Mouse (Mus musculus): Measurements from ENCODE around the gene Psme2. TPM values are rescaled to one million over a fixed set of nuclear protein-coding genes. Genes with fewer than 3 reads are reported as not detected.

Psme2 gene
- 195 and 225 TPM in 2 replicates for polyA plus RNA-seq (2014; fragmentation: Nextera tagmentation; extraction: Ambion mirVana)

DNA sequence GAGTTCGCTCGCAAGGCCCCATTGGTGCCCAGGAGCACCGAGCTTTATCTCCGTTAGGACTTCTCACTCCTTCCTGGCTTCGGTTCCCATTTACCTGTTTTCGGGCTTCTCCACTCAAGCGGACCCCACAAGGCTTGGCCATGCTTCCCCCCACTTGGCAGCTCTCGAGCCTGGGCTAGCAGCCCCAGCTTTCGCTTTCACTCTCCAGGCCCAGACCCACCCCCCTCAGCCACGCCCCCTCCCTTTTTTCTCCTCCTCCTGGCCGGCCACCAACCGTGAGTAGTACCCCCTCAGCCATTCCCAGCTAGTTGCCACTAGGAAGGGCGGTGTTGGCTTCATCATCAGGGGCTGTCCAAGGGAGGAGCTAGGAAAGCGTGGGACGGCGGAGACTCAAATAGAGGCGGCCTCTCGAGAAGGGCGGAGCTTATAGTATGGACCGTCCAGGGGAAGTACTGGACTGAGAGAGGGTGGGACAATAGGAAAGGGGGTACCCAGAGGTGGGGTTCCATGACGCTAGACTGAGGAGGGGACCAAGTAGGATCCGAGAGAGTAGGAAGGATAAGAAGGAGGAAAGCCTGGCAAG, at the start of gene Psme2:
Psme2 (minus strand) TSS at position 366 of the 583 bp plus-strand sequence.
- Histone ChIP-seq H3K36me3 (ENCODE audit: control insufficient read depth, insufficient read depth, low read length) (peaks cover 2% of the 10 kb centered on the region; the same call in 1 of the 2 replicates), H3K27me3 (ENCODE audit: control insufficient read depth, insufficient read depth, low read length) (no peaks in the 10 kb centered on the region), H3K9me3 (ENCODE audit: control insufficient read depth, low read length) (no peaks in the 10 kb centered on the region), H3K27ac (replicated peaks; ENCODE audit: low read depth, low read length) (peak within 1 kb of the TSS; percentile 87), H3K9ac (ENCODE audit: low read length) (peak within 1 kb of the TSS; percentile 84), H3K4me1 (ENCODE audit: control insufficient read depth, insufficient read depth, low read length) (peaks cover 6% of the 10 kb centered on the region; the same call in 1 of the 2 replicates), H3K4me2 (ENCODE audit: low read depth, severe bottlenecking) (peak within 1 kb of the TSS; percentile 92), H3K4me3 (ENCODE audit: low read depth, low read length) (peak within 1 kb of the TSS; percentile 97)
- DNase-seq (ENCODE audit: low spot score) (peak; percentile 90), ATAC-seq (ENCODE audit: insufficient number of reproducible peaks, low FRiP score, low TSS enrichment, low read depth) (peak; percentile 96)
- under 1% methylated on average over 22 of the region's 22 CpGs for WGBS

DNA sequence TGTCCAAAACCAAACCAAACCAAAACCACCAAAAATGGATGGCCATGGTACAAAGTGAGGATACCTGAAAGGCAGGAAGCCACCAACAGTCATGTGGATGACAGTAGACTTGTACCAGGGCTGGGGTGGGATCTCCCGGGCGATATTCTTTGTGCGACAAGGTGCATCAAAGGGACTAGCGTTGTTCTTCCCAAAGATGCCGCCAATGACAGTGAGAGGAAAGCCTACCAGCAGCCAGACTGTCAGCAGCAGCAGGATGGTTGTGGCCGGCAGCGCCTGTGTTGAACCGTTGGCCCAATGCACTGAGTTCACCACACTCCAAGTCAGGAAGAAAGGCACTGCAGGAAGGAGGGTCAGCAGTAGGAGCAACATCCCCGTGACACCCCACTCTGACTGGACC, 46.9 kb upstream of the Psme2 start, which contains the start of gene Gm49378:
Gm49378 (minus strand) TSS at position 101 of the 400 bp plus-strand sequence.
- 94% methylated on average over 9 of the region's 9 CpGs for WGBS
- Histone ChIP-seq H3K27ac (replicated peaks; ENCODE audit: low read depth, low read length) (no peak within 1 kb of the TSS), H3K4me1 (ENCODE audit: control insufficient read depth, insufficient read depth, low read length) (peaks cover 8% of the 10 kb centered on the region), H3K4me2 (ENCODE audit: low read depth, severe bottlenecking) (no peak within 1 kb of the TSS), H3K36me3 (ENCODE audit: control insufficient read depth, insufficient read depth, low read length) (peaks cover 12% of the 10 kb centered on the region; the same call in 1 of the 2 replicates), H3K27me3 (ENCODE audit: control insufficient read depth, insufficient read depth, low read length) (no peaks in the 10 kb centered on the region), H3K4me3 (ENCODE audit: low read depth, low read length) (no peak within 1 kb of the TSS), H3K9me3 (ENCODE audit: control insufficient read depth, low read length) (no peaks in the 10 kb centered on the region), H3K9ac (ENCODE audit: low read length) (no peak within 1 kb of the TSS)
- ATAC-seq (ENCODE audit: insufficient number of reproducible peaks, low FRiP score, low TSS enrichment, low read depth) (no peak), DNase-seq (ENCODE audit: low spot score) (no peak)

DNA sequence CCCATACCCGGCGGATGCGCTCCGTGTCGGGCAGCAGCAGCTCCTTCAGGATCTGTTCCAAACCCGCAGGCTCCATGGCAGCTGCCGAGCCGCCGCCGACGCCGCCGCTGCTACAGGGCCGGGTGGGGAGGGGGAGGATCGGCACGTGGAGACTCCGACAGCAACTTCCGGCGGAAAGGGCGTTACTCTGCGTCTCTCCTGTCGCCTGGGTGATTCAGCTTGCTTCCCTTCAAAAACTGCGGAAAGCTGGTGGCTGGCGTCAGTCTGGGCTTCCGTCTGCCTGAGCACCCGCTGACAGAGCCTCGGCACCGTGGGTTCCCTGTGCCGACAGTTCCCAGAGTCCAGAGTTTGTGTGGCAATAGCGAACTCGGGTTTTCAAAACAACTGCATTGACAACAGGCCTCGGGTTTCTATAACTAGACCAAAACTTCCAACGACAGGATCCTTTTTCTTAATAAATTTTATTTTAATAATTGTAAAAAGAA, 44.7 kb upstream of the Psme2 start, which contains the start of gene Ipo4:
Ipo4 (minus strand) TSS at position 435 of the 485 bp plus-strand sequence.
- ATAC-seq (ENCODE audit: insufficient number of reproducible peaks, low FRiP score, low TSS enrichment, low read depth) (peak; percentile 74), DNase-seq (ENCODE audit: low spot score) (peak; percentile 91)
- Histone ChIP-seq H3K27ac (replicated peaks; ENCODE audit: low read depth, low read length) (no peak within 1 kb of the TSS), H3K4me1 (ENCODE audit: control insufficient read depth, insufficient read depth, low read length) (peaks cover 4% of the 10 kb centered on the region; the same call in 1 of the 2 replicates), H3K9me3 (ENCODE audit: control insufficient read depth, low read length) (no peaks in the 10 kb centered on the region), H3K36me3 (ENCODE audit: control insufficient read depth, insufficient read depth, low read length) (peaks cover 21% of the 10 kb centered on the region), H3K9ac (ENCODE audit: low read length) (peak within 1 kb of the TSS; percentile 75), H3K4me3 (ENCODE audit: low read depth, low read length) (peak within 1 kb of the TSS; percentile 74), H3K4me2 (ENCODE audit: low read depth, severe bottlenecking) (peak within 1 kb of the TSS; percentile 96), H3K27me3 (ENCODE audit: control insufficient read depth, insufficient read depth, low read length) (no peaks in the 10 kb centered on the region)
- WGBS: 2% methylated on average over 33 of the region's 33 CpGs

DNA sequence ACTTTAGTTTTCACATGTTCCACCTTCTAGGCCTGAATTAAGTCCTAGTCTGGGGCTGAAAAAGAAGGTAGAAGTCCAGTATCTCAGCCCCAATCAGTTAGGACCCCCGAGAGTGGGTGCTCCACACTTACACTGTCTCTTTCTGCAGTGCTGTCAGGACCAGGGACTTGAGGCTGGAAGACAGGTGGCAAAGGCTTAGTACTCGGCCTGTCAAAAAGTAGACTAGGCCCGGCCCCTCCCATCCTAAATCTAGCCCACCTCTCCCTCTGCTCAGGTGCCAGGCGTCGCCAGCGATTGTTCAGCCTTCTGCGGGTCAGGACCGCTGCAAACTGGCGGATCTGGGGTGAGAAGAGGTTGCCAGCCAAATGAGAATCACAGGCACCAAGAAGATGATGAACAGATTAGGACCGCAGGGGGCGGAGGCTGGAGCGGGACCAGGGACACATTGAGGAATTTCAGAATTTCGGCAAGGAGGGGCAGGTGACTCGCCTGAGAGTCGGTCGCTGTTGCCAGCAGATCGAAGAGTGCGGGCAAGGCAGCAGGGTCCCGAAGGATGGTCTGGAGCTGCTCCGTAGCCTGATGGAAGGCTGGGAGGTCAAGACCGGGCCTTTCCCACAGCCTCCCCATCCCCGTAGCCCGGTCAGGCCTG, 44.1 kb upstream of the Psme2 start:
- DNase-seq (ENCODE audit: low spot score) (no peak), ATAC-seq (ENCODE audit: insufficient number of reproducible peaks, low FRiP score, low TSS enrichment, low read depth) (peak; percentile 76)
- Histone ChIP-seq H3K4me2 (ENCODE audit: low read depth, severe bottlenecking) (peak overlapping the region; percentile 96), H3K4me1 (ENCODE audit: control insufficient read depth, insufficient read depth, low read length) (peaks cover 4% of the 10 kb centered on the region; the same call in 1 of the 2 replicates), H3K9me3 (ENCODE audit: control insufficient read depth, low read length) (no peaks in the 10 kb centered on the region), H3K27me3 (ENCODE audit: control insufficient read depth, insufficient read depth, low read length) (no peaks in the 10 kb centered on the region), H3K9ac (ENCODE audit: low read length) (peak overlapping the region; percentile 75), H3K4me3 (ENCODE audit: low read depth, low read length) (peak overlapping the region; percentile 74), H3K36me3 (ENCODE audit: control insufficient read depth, insufficient read depth, low read length) (peaks cover 24% of the 10 kb centered on the region), H3K27ac (replicated peaks; ENCODE audit: low read depth, low read length) (no peak overlapping the region)
- 3% methylated on average over 23 of the region's 23 CpGs for WGBS

DNA sequence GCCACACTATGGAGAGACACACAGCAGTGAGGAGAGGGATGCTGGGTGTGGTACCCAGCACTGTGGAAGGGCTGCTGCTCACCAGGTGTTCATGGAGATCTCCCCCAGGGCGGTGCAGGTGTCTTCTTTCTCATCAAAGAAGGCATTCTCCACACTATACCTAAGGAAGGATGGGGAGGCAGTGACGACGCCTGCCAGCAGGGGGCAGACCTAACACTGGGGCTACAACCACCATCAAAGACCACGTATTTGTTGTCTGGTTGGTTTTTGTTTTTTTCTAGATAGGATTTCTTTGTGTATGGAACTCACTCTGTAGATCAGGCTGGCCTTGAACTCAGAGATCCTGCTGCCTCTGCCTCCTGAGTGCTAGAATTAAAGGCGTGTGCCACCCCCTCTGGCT, 38.4 kb upstream of the Psme2 start:
- Histone ChIP-seq H3K36me3 (ENCODE audit: control insufficient read depth, insufficient read depth, low read length) (peaks cover 42% of the 10 kb centered on the region), H3K9ac (ENCODE audit: low read length) (no peak overlapping the region), H3K9me3 (ENCODE audit: control insufficient read depth, low read length) (no peaks in the 10 kb centered on the region), H3K27me3 (ENCODE audit: control insufficient read depth, insufficient read depth, low read length) (no peaks in the 10 kb centered on the region), H3K4me2 (ENCODE audit: low read depth, severe bottlenecking) (no peak overlapping the region), H3K4me1 (ENCODE audit: control insufficient read depth, insufficient read depth, low read length) (no peaks in the 10 kb centered on the region), H3K4me3 (ENCODE audit: low read depth, low read length) (no peak overlapping the region), H3K27ac (replicated peaks; ENCODE audit: low read depth, low read length) (no peak overlapping the region)
- ATAC-seq (ENCODE audit: insufficient number of reproducible peaks, low FRiP score, low TSS enrichment, low read depth): no peak
- WGBS: 57% methylated on average over 5 of the region's 5 CpGs
- DNase-seq (ENCODE audit: low spot score): peak; percentile 42

DNA sequence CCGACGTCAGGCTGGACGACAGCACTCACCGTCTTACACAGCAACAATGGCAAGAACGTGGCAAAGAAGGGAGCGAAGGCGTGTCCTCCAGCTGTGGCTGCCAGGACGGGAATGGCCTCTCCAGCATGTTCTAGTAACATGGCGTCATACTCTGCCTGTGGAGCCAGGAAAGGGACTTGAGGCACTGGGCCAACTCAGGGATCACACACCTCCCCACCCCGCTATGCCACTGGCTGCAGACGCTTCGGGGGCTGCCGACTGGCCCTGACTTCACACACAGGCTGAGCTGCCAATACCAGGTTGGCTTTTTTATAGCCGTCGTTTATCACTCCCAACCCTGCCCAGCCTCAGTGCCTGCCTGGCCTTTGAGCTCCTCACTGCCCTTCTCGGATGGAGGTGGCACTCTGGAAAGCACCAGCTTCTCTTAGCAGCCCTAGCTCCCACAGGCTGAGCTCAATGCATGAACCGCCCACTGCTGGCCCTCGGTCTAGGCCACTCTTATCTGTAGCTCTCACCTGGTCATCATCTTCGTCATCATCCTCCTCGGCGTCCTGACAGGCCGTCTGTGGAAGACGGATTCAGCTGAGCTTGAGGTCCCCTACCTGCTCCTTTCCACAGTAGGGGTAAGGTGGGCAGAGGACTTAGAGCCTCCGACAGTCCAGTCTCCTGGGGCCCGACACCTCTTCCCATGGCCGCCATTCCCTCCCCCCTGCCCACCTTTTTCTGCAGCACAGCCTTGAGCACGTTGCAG, 37.3 kb upstream of the Psme2 start:
- no peak overlapping the region for H3K4me3 ChIP-seq (ENCODE audit: low read depth, low read length)
- H3K4me2 ChIP-seq (ENCODE audit: low read depth, severe bottlenecking): no peak overlapping the region
- no peak overlapping the region for H3K9ac ChIP-seq (ENCODE audit: low read length)
- DNase-seq (ENCODE audit: low spot score) (no peak), ATAC-seq (ENCODE audit: insufficient number of reproducible peaks, low FRiP score, low TSS enrichment, low read depth) (no peak)
- no peak overlapping the region for H3K27ac ChIP-seq (replicated peaks; ENCODE audit: low read depth, low read length)
- H3K9me3 ChIP-seq (ENCODE audit: control insufficient read depth, low read length): no peaks in the 10 kb centered on the region
- 78% methylated on average over 27 of the region's 27 CpGs for WGBS
- H3K27me3 ChIP-seq (ENCODE audit: control insufficient read depth, insufficient read depth, low read length): no peaks in the 10 kb centered on the region
- H3K36me3 ChIP-seq (ENCODE audit: control insufficient read depth, insufficient read depth, low read length): peaks cover 42% of the 10 kb centered on the region
- H3K4me1 ChIP-seq (ENCODE audit: control insufficient read depth, insufficient read depth, low read length): no peaks in the 10 kb centered on the region

DNA sequence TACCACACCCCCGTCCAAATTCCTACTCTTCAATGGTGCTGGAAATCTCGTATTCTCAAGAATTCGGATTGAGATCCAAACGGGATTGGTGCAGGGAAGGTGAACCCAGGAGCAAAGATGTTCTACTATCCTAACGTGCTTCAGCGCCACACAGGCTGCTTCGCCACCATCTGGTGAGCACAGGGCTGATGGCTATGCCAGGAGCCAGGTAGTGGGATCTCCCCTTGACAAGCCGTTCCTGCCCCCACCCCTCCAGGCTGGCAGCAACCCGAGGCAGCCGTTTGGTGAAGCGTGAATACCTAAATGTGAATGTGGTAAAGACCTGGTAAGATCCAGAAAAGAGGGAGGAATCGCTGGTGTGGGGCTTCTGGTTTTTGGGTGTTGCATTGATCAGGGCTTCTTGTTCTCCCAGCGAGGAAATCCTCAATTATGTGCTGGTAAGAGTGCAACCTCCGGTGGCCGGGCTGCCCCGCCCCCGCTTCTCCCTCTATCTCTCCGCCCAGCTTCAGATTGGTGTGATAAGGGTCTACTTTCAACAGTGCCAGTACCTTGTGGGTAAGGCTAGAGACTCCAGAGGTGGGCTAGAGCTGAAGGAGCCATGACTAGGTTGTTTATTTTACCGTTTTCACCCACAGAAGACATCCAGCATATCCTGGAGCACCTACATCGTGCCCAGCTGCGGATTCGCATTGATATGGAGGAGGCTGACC, 27.7 kb upstream of the Psme2 start:
- H3K4me2 ChIP-seq (ENCODE audit: low read depth, severe bottlenecking): peak overlapping the region; percentile 42
- no peaks in the 10 kb centered on the region for H3K27me3 ChIP-seq (ENCODE audit: control insufficient read depth, insufficient read depth, low read length)
- H3K9me3 ChIP-seq (ENCODE audit: control insufficient read depth, low read length): no peaks in the 10 kb centered on the region
- no peaks in the 10 kb centered on the region for H3K36me3 ChIP-seq (ENCODE audit: control insufficient read depth, insufficient read depth, low read length)
- H3K27ac ChIP-seq (replicated peaks; ENCODE audit: low read depth, low read length): no peak overlapping the region
- H3K4me1 ChIP-seq (ENCODE audit: control insufficient read depth, insufficient read depth, low read length): no peaks in the 10 kb centered on the region
- WGBS: 41% methylated on average over 22 of the region's 22 CpGs
- DNase-seq (ENCODE audit: low spot score) (no peak), ATAC-seq (ENCODE audit: insufficient number of reproducible peaks, low FRiP score, low TSS enrichment, low read depth) (no peak)
- 0 out of 2 replicates have a peak overlapping the region, but pooled peaks have one; percentile 1 for H3K9ac ChIP-seq (ENCODE audit: low read length)
- peak overlapping the region; percentile 14 for H3K4me3 ChIP-seq (ENCODE audit: low read depth, low read length)

Measured in limb, embryonic 11.5 days (tissue).